Mouse (Mus musculus) C2C12 (cell line): ENCODE results near the gene Slc25a41. TPM values are rescaled to one million over a fixed set of nuclear protein-coding genes. Genes with fewer than 3 reads are reported as not detected.

Experiments used
- H3K27me3 ChIP-seq: one replicate; pipeline ENCODE4 v1.6.1; 2011; ENCODE audit not compliant: control insufficient read depth, insufficient read depth, insufficient read length
- H3K36me3 ChIP-seq: one replicate; pipeline ENCODE4 v1.6.1; 2011; ENCODE audit not compliant: control insufficient read depth, insufficient read depth
- H3K4me3 ChIP-seq: one replicate; pipeline ENCODE4 v1.5.1; 2011; ENCODE audit warnings: mild to moderate bottlenecking, control low read depth; ENCODE audit not compliant: poor library complexity, insufficient read depth, severe bottlenecking
- H3K79me2 ChIP-seq: one replicate; pipeline ENCODE4 v1.6.1; 2011; ENCODE audit not compliant: control insufficient read depth, insufficient read depth
- H3K79me3 ChIP-seq: one replicate; pipeline ENCODE4 v1.6.1; 2011; ENCODE audit warnings: low read depth, control low read depth
- H3ac ChIP-seq: one replicate; pipeline ENCODE3; 2011; ENCODE audit warnings: low read depth; ENCODE audit not compliant: control insufficient read depth, insufficient read length
- CEBPB ChIP-seq: IDR thresholded peaks from one replicate; pipeline ENCODE4 v1.6.1; 2011; ENCODE audit warnings: low read depth, mild to moderate bottlenecking, control low read depth, moderate library complexity
- CTCF ChIP-seq: IDR thresholded peaks from one replicate; pipeline ENCODE4 v1.5.1; 2011; ENCODE audit not compliant: control insufficient read depth, insufficient read depth, insufficient read length
- FOSL1 ChIP-seq: IDR thresholded peaks from one replicate; pipeline ENCODE4 v1.8.0; 2011; ENCODE audit warnings: mild to moderate bottlenecking, low read length; ENCODE audit not compliant: poor library complexity, insufficient read depth, severe bottlenecking
- MAX ChIP-seq: IDR thresholded peaks from one replicate; pipeline ENCODE4 v1.6.1; 2011; ENCODE audit warnings: mild to moderate bottlenecking, control low read depth
- MYOD1 ChIP-seq: IDR thresholded peaks from one replicate; pipeline ENCODE4 v1.6.1; 2011; ENCODE audit warnings: low read depth; ENCODE audit not compliant: control insufficient read depth, insufficient read length
- MYOG ChIP-seq: IDR thresholded peaks from one replicate; pipeline ENCODE4 v1.6.1; 2011; ENCODE audit not compliant: control insufficient read depth, insufficient read length; ENCODE audit errors: extremely low read depth
- USF1 ChIP-seq: IDR thresholded peaks from one replicate; pipeline ENCODE4 v1.6.1; 2011; ENCODE audit warnings: low read depth, mild to moderate bottlenecking, control low read depth, moderate library complexity
- polyA plus RNA-seq: library from polyadenylated mRNA; unstranded; fragments of >200 nt; fragmentation: generic; extraction: Trizol; gene quantifications from one replicate; pipeline ENCODE4 v1.2.1, GENCODE M21; 2012; ENCODE audit warnings: missing spikeins

The Slc25a41 gene
- polyA plus RNA-seq, 1 experiment = not detected

DNA sequence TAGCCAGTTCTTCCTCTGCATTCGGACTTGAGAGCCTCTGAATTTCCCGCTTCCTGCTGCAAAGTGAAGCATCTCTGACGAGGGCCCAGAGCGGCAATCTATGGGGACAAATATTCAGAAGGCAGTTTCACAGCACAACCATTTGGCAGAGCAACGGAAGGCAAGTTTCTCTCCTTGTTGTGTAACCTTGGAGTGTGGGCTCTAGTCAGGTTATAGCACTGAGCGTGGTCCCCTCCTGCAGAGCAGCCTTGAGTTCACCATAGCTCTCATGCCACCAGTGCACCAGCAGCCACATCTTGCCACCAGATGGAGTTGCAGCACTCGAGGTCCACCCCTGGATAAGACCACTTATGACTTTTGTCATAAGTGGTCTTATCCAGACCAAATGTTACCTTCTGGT lies 53.0 kb downstream of the Slc25a41 start:
- no peak overlapping the region for H3ac ChIP-seq
- H3K27me3 ChIP-seq = no peaks in the 10 kb centered on the region
- no peak overlapping the region for H3K4me3 ChIP-seq
- peaks cover 16% of the 10 kb centered on the region for H3K36me3 ChIP-seq
- H3K79me3 ChIP-seq = peaks cover 19% of the 10 kb centered on the region
- TF ChIP-seq FOSL1 (no peak), MAX (no peak), USF1 (no peak), MYOD1 (no peak)
- H3K79me2 ChIP-seq = peaks cover 28% of the 10 kb centered on the region

DNA sequence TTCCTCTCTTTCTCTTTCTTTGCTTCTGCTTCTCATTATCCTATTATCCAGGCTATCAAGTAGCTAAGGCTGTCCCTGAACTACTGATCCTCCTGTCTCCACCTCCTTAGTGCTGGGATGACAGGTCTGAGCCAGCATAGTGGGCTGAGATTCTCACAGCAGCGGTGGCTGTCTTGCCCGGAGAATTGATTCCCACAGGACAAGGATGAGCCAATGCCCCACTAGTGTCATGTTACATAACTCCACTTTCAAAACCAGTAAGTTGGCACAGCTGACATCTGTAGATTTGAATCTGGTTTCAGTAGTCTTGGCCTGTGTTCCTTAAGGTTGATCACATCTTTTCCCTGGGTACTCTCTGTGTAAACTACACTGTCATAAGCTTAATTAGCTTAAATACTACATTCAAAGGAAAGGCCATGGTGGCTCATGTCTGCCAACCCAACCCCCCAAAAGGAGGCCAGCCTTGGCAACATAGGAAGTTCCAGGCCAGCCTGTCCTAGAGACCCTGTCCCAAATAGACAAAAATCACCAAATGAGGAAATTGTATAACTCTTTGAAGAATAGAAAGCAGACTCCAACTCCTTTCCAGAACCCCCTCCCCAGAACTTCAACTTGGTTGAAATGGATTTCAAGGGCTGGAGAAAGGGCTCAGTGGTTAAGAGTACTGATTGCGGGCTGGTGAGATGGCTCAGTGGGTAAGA lies 55.2 kb downstream of the Slc25a41 start:
- no peak overlapping the region for H3K4me3 ChIP-seq
- H3K79me2 ChIP-seq = peaks cover 12% of the 10 kb centered on the region
- peaks cover 1% of the 10 kb centered on the region for H3K36me3 ChIP-seq
- peaks cover 11% of the 10 kb centered on the region for H3K79me3 ChIP-seq
- no peak overlapping the region for H3ac ChIP-seq
- peaks cover 10% of the 10 kb centered on the region for H3K27me3 ChIP-seq
- TF ChIP-seq CEBPB (no peak), MYOG (no peak), MAX (no peak), CTCF (no peak), MYOD1 (no peak), USF1 (no peak), FOSL1 (no peak)

DNA sequence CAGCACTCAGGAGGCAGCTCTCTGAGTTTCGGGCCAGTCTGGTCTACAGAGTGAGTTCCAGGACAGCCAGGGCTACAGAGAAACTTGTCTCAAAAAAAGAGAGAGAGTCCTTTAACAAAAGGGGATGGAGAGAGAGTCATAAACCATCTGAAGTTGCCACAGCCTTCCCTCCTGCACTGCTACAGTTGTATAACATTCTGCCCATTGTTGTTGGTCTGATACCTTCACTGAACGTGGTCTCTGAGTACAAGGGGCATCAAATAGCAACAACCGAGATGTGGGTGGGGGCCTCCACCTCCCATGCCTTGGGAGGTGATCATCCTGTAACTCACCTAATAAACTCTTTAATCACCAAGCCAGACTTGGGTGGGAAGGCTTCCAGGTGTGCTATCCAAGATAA lies 55.8 kb downstream of the Slc25a41 start:
- Histone ChIP-seq H3K79me2 (peaks cover 6% of the 10 kb centered on the region), H3K79me3 (peaks cover 5% of the 10 kb centered on the region)

DNA sequence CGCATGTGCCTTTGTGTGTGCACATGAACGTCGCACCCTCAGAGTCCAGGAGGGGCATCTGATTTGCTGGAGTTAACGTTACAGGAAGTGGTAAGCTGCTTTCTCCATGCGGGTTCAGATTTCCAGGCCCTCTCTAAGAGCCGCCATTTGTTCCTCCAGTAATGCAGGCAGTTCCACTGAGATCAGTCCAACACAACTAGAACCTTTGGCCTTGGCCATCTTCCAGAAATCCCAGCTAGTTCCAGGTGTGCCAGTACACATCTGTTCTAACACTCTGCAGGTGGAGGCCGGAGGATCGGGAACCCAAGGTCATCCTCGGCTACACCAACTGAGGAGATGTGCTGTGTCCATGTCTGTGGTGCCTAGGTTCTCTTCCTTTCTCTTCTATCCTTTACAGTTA lies 56.6 kb downstream of the Slc25a41 start:
- H3ac ChIP-seq = no peak overlapping the region
- no peak overlapping the region for H3K4me3 ChIP-seq
- H3K36me3 ChIP-seq = no peaks in the 10 kb centered on the region
- TF ChIP-seq CTCF (no peak), USF1 (no peak), MYOG (no peak), MYOD1 (no peak), FOSL1 (no peak), MAX (no peak), CEBPB (no peak)
- H3K79me2 ChIP-seq = no peaks in the 10 kb centered on the region
- H3K27me3 ChIP-seq = peaks cover 21% of the 10 kb centered on the region
- no peaks in the 10 kb centered on the region for H3K79me3 ChIP-seq

More for the DNA sequence above, 55.8 kb downstream of the Slc25a41 start:
- H3K36me3 ChIP-seq = no peaks in the 10 kb centered on the region
- no peak for TF ChIP-seq MYOG
- TF ChIP-seq CTCF = no peak
- no peak for TF ChIP-seq MAX
- no peak overlapping the region for H3ac ChIP-seq
- no peak overlapping the region for H3K4me3 ChIP-seq
- peaks cover 14% of the 10 kb centered on the region for H3K27me3 ChIP-seq

Other genes with a start within 250 kb of the Slc25a41 start
- 2.6 TPM for gene Rfx2, start 210.6 kb downstream of the Slc25a41 start, polyA plus RNA-seq
- not detected for gene Acsbg2, start 167.2 kb downstream of the Slc25a41 start, polyA plus RNA-seq
- gene 1700061G19Rik, start 166.2 kb downstream of the Slc25a41 start, polyA plus RNA-seq = 0.02 TPM
- gene Mllt1, start 106.2 kb downstream of the Slc25a41 start, polyA plus RNA-seq = 38.9 TPM
- gene Acer1, start 59.5 kb downstream of the Slc25a41 start, polyA plus RNA-seq = not detected
- 153 TPM for gene Clpp, start 51.3 kb downstream of the Slc25a41 start, polyA plus RNA-seq
- 24.1 TPM for gene Alkbh7, start 44.3 kb downstream of the Slc25a41 start, polyA plus RNA-seq
- gene Pspn, start 41.6 kb downstream of the Slc25a41 start, polyA plus RNA-seq = 0.63 TPM
- gene Gtf2f1, start 30.4 kb downstream of the Slc25a41 start, polyA plus RNA-seq = 76.8 TPM
- gene Gm17949, start 30.2 kb downstream of the Slc25a41 start, polyA plus RNA-seq = not detected
- gene Khsrp, start 10.1 kb downstream of the Slc25a41 start, polyA plus RNA-seq = 68.5 TPM
- not detected for gene Crb3, start 17.5 kb upstream of the Slc25a41 start, polyA plus RNA-seq
- 0.89 TPM for gene Slc25a23, start 18.2 kb upstream of the Slc25a41 start, polyA plus RNA-seq
- not detected for gene Dennd1c, start 36.9 kb upstream of the Slc25a41 start, polyA plus RNA-seq
- gene Tubb4a, start 46.1 kb upstream of the Slc25a41 start, polyA plus RNA-seq = 0.18 TPM
- gene Tnfsf9, start 63.7 kb upstream of the Slc25a41 start, polyA plus RNA-seq = 11.8 TPM
- gene Cd70, start 108.1 kb upstream of the Slc25a41 start, polyA plus RNA-seq = not detected
- not detected for gene Tnfsf14, start 152.5 kb upstream of the Slc25a41 start, polyA plus RNA-seq
- 0.01 TPM for gene C3, start 186.5 kb upstream of the Slc25a41 start, polyA plus RNA-seq
- 24.7 TPM for gene Gpr108, start 206.8 kb upstream of the Slc25a41 start, polyA plus RNA-seq
- 45.7 TPM for gene Trip10, start 207.8 kb upstream of the Slc25a41 start, polyA plus RNA-seq
- gene Vav1, start 237.4 kb upstream of the Slc25a41 start, polyA plus RNA-seq = not detected